Mouse (Mus musculus) heart, postnatal 25 days (tissue): ENCODE data around the gene Ube3b. TPM values are rescaled to one million over a fixed set of nuclear protein-coding genes. Genes with fewer than 3 reads are reported as not detected.

ENCODE experiments used
- DNase-seq: peaks from one replicate; pipeline ENCODE4 v3.0.0; 2022; ENCODE audit warnings: low spot score
- intact Hi-C: fragments of 180-260 bp; cut with DNase I; formaldehyde crosslinking; loops from one replicate; pipeline ENCODE4 v1.15.1; 2025
- total RNA-seq, 2 experiments: library from RNA; stranded (reverse); gene quantifications; 2 replicates each; pipeline ENCODE4 v1.2.3; 2021

Gene Ube3b
- total RNA-seq, result 10 to 100 TPM; 85.4 to 93.5 TPM

GRCm38 (mm10) chr5:114380209-114381012, at the start of gene Ube3b, which contains the start of gene Kctd10:
Ube3b (plus strand) TSS chr5:114380607.
Kctd10 (minus strand) TSS chr5:114380508.
- peak; percentile 76 for DNase-seq
- intact Hi-C loops, result loop anchor here (1.0 to 5.0 kb wide), 2 partner anchors 62 to 68 kb away; partner anchors contain the start of genes Mmab and Mvk

- no peak for DNase-seq
- intact Hi-C loops, result no loop called here
Observed at GRCm38 (mm10) chr5:114342996-114343395, 37.4 kb upstream of the Ube3b start.

- DNase-seq, result no peak
- intact Hi-C loops, result no loop called here
Observed at GRCm38 (mm10) chr5:114343612-114344011, 36.8 kb upstream of the Ube3b start.

- no peak for DNase-seq
- intact Hi-C loops, result no loop called here
Observed at GRCm38 (mm10) chr5:114345538-114345937, 34.9 kb upstream of the Ube3b start.

GRCm38 (mm10) chr5:114347005-114347404, 33.4 kb upstream of the Ube3b start:
- intact Hi-C loops, result no loop called here
- DNase-seq, result no peak

- DNase-seq, result no peak
- intact Hi-C loops, result no loop called here
Observed at GRCm38 (mm10) chr5:114351490-114351889, 28.9 kb upstream of the Ube3b start.

- DNase-seq, result peak; percentile 76
- intact Hi-C loops, result loop anchor here (2.0 kb wide), 2 partner anchors 26 to 44 kb away; no protein-coding TSS in a partner anchor
Observed at GRCm38 (mm10) chr5:114356250-114356935, 24.0 kb upstream of the Ube3b start.

GRCm38 (mm10) chr5:114356936-114357751, 23.3 kb upstream of the Ube3b start:
- DNase-seq, result no peak
- intact Hi-C loops, result loop anchor here (2.0 kb wide), 2 partner anchors 26 to 44 kb away; no protein-coding TSS in a partner anchor

- DNase-seq, result no peak
- intact Hi-C loops, result no loop called here
Observed at GRCm38 (mm10) chr5:114358833-114359232, 21.6 kb upstream of the Ube3b start.

- intact Hi-C loops, result no loop called here
- DNase-seq, result no peak
Observed at GRCm38 (mm10) chr5:114359586-114359985, 20.8 kb upstream of the Ube3b start.

- no peak for DNase-seq
- intact Hi-C loops, result no loop called here
Observed at GRCm38 (mm10) chr5:114360968-114361367, 19.4 kb upstream of the Ube3b start.

- DNase-seq, result no peak
- intact Hi-C loops, result no loop called here
Observed at GRCm38 (mm10) chr5:114365043-114365752, 15.2 kb upstream of the Ube3b start.

GRCm38 (mm10) chr5:114368121-114368520, 12.3 kb upstream of the Ube3b start:
- intact Hi-C loops, result loop anchor here (2.0 kb wide), 1 partner anchor 15 kb away; no protein-coding TSS in a partner anchor
- DNase-seq, result no peak

GRCm38 (mm10) chr5:114368803-114369496, 11.5 kb upstream of the Ube3b start:
- intact Hi-C loops, result loop anchor here (2.0 kb wide), 1 partner anchor 14 kb away; no protein-coding TSS in a partner anchor
- no peak for DNase-seq

- intact Hi-C loops, result loop anchor here (2.0 to 10.0 kb wide), 2 partner anchors 13 to 245 kb away; partner anchors contain the start of gene Alkbh2
Observed at GRCm38 (mm10) chr5:114369921-114370320, 10.5 kb upstream of the Ube3b start.

GRCm38 (mm10) chr5:114370371-114370776, 10.0 kb upstream of the Ube3b start:
- peak; percentile 63 for DNase-seq
- intact Hi-C loops, result loop anchor here (10.0 kb wide), 1 partner anchor 246 kb away; the partner anchor contains the start of gene Alkbh2

More at GRCm38 (mm10) chr5:114369921-114370320, 10.5 kb upstream of the Ube3b start:
- DNase-seq, result no peak

GRCm38 (mm10) chr5:114371331-114371730, 9.1 kb upstream of the Ube3b start:
- no peak for DNase-seq
- intact Hi-C loops, result loop anchor here (10.0 kb wide), 1 partner anchor 247 kb away; the partner anchor contains the start of gene Alkbh2

- DNase-seq, result no peak
- intact Hi-C loops, result loop anchor here (10.0 kb wide), 1 partner anchor 247 kb away; the partner anchor contains the start of gene Alkbh2
Observed at GRCm38 (mm10) chr5:114371731-114372473, 8.5 kb upstream of the Ube3b start.
